Mouse (Mus musculus): ENCODE measurements at regions not wholly inside any gene's neighbourhood (a gene's known extent, or its start where the extent isn't known, plus 50 kb on each side); places are given as distances from the start of the nearest gene placed in this dataset.
A peak's percentile ranks its signal among the peaks of the same experiment; 100 is the strongest.

DNA sequence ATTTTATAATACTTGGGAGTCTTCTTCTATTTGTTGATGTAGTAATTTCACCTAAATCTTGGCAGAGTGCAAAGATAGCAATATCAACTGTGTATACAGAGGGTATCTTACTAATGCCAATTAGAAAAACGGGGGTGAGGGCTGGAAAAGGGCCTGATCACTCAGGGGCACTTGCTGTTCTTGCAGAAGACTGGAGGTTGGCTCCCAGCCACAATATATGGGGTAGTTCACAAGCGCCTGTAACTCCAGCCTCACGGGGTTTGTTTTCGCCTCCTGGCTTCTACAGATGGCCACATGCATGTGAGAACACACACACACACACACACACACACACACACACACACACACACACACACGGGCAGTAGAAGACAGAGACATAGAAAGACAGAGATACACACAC, 185.7 kb downstream of the Plk2 start:
- no peak for DNase-seq (ENCODE audit: low spot score)

DNA sequence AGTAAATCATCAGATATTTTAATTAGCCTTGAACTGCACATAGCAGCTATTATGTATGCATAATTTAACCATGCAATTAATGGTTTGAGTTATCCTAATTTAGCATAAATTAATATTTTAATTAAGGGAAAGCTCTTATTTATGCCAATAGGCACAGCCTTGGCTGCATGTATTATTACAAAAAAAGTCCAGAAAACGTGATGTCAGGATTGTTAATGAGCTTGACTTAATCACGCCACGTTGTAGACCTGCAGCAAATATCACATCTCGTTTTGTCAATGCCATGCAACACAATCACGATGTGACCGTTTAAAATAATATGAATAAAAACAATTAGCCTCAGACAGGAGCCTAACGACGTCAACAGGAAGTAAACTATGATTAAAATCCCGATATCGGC, 189.9 kb downstream of the Plk2 start:
- DNase-seq (ENCODE audit: low spot score): no peak

DNA sequence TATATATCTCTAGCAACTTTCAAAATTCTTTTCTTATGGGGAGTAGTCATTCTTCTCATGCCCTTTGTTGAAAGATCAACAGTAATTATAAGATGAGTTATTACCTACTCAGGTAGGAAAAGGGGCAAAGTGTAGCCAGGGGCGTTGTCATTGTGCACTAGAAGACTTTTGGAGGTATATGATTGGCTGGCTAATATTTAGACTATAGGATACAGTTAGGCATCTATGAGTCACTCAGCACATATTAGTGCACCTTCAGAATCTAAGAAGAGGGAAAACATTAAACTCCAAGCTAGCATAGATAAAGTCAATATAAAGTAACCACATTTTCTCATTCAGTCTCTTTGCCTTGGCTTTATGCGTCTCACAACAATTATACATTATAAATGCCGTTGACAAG, 199.8 kb downstream of the Plk2 start:
- DNase-seq (ENCODE audit: low spot score): no peak

DNA sequence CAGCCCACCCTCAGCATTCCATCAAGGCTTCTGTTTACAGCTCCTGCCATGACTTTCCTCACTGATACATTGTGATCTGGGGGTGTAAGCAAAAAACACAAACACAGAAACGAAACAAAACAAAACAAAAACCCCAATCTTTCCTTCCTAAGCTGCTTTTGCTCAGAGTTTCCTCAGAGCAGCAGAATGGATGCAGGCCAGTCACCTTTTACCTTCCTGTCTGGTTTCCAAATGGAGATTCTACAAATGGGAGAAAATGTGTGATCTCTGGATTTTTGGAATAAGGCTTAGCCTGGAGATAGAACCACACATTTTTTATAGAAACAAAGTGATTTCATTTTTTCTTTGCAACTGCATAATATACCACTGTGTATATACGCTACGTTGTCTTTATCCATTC, 204.8 kb downstream of the Plk2 start:
- no peak for DNase-seq (ENCODE audit: low spot score)

DNA sequence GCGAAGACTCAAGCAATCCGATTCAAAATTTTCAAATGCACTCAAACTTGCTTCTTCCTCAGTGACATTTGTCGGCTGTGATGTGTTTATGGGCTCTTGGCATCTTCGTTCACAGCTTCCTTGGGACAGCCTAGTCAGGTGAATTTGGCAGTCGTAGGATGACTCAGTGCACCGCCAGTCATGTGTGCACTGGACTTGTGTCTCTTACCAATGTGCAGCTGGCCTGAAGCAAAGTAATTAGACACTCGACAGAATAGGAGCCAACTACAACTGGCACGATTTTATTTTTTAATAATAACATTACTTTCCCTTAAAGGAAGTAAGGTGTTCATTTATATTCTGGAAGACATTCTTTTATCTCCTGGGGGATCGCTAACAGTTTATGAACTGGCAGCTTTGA, 205.5 kb downstream of the Plk2 start:
- no peak for DNase-seq (ENCODE audit: low spot score)

DNA sequence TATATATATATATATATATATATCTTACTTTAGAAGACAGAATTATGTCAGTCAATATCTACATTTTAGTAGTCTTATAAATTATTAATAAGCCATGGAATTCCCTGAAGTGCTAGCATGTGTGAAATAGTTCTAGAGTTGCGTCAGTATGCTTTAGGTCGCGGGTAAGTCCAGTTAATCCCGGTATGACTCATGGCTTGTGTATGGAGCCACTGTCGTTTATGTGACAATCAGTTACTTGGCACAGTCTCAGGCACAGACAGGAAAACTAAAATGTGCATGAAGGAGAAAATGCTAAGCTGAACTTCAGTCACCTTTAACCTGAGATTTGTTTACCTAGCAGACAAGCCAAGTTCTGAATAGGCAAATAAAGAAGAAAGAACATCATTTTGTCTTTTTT, 206.5 kb downstream of the Plk2 start:
- no peak for DNase-seq (ENCODE audit: low spot score)

DNA sequence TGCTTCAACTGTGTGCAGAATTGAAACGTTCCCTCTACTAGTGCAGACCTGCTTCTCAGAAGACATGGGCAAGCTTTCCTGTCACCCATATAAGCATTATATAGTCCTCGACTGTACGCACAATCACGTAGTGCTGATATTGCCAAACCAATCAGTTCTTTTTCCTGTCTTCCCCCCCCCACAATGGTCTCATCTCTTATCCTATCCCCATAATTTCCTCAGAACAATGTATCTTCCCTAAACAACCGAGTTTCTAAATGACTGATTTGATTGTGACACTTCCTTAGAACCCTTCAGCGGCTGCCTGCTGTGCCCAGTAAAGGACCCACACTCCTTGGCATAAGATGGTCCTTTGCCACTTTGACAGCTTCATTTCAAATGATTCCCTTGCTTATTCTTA, 207.0 kb downstream of the Plk2 start:
- peak; percentile 1 for DNase-seq (ENCODE audit: low spot score)

DNA sequence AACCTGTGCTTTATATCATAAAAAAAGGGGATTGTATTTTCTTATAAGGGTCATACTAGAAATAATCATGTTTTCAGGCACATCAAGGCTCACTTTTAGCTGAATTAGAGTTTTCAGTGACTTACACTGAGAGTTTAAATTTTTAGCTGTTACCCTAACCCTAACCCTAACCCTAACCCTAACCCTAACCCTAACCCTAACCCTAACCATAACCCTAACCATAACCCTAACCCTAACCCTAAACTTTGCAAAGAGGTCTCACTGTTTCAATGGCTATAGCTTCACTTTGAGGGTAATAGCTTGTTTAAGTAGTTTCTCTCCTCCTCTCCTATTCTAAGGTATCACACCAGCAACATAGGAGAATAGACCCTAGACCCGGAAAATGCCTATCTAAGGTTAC, 208.0 kb downstream of the Plk2 start:
- DNase-seq (ENCODE audit: low spot score): no peak

DNA sequence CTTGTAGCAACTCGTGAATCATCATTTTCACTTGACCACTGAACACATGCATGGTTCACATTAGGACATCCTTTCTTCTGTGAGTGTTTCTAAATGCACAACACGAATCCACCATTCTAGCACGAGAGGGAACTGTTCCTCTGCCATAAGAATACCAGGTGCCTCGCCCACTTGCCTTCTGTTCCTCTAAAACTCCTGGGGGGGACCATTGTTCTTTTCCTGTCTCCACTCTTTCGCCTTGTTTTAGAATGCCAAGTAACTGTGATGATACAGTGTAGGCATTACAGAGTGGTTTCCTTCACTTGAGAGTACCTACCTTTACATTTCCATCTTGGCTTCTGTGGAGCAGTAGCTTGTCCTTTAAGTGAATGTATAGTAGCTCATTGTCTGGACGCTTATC, 224.2 kb downstream of the Plk2 start:
- no peak for DNase-seq (ENCODE audit: low spot score)

DNA sequence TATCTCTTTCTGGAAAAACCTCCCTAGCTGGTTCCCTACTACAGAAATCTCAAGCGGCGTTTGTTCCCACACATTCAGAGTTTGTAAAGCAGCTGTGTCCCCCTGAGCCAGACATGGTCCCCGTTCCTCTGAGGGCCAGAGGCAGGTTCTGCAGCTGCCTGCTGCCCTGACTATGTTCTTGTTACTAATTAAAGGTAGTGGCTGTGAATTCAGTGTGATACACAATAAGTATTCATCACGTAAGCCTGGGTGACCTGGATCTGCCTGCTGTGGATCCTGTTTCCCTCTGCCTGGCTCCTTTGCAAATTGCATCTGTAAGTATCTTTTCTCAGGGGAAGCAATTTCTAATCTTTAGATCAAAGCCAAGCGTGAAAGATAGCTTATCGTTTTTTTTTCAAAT, 232.3 kb downstream of the Plk2 start:
- no peak for DNase-seq (ENCODE audit: low spot score)

DNA sequence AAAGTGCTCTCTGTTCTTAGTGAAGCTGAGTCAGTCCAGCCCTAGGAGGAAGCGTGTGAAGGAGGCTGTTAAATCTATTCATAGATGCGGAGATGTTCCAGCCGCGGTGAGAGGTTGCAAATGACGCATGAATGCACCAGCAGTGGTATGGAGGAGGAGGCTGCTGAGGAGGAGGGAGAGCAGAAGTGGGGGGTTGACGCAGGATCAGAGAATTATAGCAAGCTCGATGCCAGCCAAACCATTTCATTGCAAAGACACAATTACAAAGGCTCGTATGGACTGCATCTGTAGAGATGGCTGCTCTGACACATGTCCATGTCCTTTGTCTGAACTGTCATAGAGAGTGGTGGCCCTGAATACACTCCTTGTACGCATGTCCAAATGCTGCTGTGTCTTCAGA, 232.9 kb downstream of the Plk2 start:
- DNase-seq (ENCODE audit: low spot score): no peak

DNA sequence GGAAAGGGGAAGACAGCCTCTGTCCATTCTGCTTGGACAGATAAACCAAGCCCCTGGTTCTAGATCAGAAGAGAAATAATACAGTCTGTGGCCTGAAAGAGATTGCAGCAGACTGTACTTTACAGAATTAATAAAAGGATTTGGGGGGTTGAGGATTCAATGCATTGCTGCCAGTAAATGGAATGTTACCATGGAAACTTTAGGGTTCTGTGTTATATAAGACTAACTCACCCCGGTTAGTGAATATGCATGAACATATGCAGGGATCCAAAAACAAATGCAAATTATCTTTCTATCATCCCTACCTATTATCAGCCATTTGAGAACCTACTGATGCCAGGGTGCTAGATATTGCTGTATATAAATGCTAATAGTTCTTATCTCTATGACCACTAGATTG, 233.4 kb downstream of the Plk2 start:
- no peak for DNase-seq (ENCODE audit: low spot score)

DNA sequence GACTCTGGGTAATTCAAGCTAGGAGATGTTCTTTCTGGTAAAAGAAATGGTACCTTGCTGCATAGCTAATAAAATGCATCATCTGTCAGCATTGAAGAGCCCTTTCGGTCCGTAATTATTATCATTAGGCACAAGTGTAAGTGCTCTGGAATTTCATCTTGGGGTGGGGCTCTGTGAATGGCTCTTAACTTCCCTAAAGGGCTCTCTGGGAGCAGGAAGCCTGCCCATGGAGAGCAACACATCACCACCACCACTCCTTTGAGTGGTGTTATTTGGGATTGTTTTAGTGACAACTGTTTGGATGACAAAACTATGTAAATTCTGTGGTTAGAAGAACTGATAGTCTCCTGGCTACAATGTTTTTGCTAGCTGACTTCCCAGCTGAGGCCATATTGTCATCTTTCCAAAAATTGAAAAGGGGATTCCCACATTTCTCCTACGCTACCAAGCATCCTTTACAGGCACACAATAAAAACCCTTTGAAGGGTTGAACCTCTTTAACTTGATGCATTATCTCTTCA, 238.5 kb downstream of the Plk2 start:
- DNase-seq (ENCODE audit: low spot score): peak; percentile 22

DNA sequence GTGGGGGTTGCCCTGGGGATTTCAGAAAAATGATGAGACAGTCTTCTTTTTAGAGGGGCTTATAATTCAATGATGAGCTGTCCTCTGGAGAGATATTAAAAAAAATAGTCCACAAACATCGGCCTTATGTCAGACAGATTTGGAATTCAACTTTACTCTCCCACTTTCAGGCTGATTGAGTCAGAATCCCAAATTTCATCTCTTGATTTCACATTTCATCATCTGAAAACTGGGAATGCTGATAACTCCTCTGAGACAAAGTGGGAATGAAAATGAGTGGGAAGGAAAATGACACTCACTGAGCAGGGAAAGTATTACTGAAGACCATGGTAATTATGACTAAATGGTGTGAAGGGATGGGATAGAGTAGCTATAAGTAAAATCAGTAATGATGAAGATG, 239.1 kb downstream of the Plk2 start:
- no peak for DNase-seq (ENCODE audit: low spot score)

DNA sequence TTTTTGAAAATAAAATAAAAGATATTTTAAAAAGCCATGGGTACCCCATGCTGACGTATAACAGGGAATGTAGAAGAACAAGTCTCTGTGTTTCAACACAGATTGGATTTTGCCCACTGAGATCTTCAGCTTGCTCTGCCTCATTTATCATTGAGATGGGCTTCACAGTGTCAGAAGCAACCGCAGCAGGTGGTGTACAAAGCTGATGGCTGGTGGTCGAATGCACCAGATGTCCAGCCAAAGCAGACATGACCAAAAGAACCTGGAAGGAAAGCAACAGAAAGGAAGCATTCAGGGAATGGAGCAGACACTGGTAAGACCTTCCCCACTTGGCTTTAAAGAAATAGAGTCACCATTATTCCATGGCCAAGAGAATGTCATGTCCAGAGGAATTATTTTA, 247.9 kb downstream of the Plk2 start:
- DNase-seq (ENCODE audit: low spot score): no peak

DNA sequence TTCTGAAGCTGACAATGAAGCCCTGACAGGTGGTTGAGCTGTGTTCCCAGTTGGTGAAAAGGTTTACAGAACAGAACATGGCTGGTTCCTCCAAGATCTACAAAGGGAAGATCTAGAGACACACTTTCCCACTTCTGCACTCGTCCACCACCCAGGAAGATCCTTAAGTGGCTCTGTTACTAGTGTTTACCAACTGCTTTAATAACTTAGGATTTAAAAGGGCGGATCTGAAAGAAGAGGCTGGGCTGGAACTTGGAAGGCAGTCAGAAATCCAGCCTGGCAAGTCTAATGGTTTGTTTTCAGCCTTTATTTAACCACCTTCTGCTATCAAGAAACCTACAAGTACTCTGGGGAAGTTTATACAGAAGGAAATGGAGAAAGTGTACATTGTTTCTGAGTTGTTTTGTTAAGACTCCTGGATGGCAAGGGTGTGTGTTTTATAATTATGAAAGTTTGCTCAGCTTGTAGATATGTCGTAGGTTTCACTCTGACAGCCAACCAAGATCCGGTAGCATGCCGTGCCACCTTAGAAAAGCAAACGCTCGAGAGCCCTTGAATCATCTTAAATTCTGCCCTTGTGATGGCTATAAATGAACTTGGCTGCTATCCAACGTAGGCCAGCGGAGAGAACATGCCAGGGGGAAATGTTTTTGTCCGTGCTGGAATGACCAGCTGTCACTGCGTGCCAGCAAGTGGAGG, 248.5 kb downstream of the Plk2 start:
- peak; percentile 92 for DNase-seq (ENCODE audit: low spot score)

DNA sequence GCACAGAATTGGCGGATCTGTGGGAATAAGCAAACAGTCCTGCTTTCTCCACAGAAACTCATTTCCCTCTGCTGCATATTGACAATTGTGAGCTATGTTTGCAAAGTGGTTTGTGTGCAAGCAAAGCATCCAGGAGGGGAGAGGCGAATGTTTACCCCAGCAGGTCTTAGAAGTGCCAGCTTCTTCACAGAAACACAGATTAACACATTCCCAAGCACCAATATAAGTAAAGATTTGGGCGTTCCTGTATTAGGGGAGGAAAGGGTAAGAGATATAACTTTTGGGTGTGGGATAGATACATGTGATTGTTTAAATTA, 249.0 kb downstream of the Plk2 start:
- no peak for DNase-seq (ENCODE audit: low spot score)

DNA sequence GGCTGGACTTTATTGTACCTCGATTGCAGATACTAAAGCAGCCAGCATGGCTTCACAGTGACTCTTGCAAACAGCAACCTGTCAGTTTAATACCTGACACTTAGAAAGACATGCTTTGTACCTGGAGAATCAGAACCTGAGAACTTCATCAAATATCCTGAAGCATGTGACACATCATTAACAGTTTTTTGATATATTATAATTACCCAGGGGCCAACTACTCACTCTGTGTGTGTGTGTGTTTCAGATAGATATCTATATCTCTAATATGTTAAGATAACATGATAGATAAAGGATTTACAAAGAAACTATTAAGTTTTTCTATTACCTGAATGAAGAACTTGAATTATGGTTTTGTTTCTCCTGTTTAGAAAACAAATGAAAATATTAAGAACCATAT, 254.5 kb downstream of the Plk2 start:
- DNase-seq (ENCODE audit: low spot score): no peak

DNA sequence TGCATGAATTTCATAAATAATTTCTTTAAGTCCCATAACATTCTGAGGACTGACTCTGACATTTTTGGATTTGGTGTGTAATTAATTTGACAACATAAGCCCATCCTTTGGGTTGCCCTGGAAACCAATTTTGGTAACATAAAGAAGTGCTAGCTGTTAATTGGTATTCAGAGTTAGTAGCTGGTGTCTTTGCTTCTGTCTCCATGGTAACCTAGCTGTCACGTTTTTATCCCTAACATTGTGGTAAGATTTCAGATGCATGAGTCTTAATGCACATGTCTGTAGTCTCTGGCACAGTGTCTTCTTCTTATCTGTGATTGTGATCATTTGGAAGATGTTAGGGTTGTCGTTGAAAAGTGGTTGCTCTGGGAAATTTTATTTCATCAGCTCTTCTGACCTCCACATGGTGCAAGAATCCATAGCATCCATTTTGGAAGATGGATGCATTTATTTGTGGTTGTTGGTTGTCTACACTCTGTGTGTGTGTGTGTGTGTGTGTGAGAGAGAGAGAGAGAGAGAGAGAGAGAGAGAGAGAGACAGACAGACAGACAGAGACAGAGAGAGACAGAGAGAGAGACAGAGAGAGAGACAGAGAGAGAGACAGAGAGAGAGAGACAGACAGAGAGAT, 255.1 kb downstream of the Plk2 start:
- no peak for DNase-seq (ENCODE audit: low spot score)

DNA sequence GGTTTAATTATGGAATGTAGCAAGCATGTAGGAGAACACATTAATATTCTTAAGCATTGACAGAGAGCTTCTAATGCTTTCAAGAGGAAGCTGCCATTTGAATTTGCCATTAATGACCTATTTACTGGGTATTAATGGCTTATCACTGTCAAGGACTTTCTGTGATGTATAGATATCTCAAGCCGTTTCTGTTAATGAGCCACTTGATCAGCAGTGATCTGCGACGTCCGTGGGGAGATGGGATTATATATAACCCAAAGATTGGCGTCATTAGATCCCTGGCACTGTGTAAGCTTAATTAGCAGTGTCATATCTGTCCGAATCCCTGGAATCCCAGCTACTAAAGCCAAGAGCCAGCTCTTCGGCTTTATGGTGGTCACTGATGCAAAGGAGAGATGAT, 257.4 kb downstream of the Plk2 start:
- DNase-seq (ENCODE audit: low spot score): no peak

DNA sequence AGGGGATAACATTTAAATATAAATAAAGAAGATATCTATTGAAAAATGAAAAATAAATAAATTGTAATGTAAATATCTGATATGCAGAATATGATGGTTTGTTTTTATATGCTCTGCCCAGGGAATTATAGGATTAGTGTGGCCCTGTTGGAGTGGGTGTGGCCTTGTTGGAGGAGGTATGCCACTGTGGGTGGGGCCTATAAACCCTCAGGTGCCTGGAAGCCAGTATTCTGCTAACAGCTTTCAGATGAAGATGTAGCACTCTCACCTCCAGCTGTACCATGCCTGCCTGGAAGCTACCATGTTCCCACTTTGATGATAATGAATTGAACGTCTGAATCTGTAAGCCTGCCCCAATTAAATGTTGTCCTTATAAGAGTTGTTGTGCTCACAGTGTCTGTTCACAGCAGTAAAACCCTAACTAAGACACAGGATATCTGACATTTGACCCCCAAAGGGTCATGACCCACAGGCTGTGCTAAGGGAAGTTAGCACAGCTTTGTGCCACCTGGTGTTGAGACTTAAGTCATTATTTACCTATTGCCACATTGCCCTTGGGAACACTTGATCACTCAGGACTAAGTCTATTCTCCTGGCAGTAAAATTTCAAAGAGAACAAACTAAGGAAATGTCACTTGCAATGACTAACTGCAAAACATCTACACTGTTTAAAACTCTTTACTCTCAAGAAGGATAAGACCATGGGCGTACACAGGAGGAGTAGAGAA, 270.4 kb downstream of the Plk2 start:
- DNase-seq (ENCODE audit: low spot score): peak; percentile 66

DNA sequence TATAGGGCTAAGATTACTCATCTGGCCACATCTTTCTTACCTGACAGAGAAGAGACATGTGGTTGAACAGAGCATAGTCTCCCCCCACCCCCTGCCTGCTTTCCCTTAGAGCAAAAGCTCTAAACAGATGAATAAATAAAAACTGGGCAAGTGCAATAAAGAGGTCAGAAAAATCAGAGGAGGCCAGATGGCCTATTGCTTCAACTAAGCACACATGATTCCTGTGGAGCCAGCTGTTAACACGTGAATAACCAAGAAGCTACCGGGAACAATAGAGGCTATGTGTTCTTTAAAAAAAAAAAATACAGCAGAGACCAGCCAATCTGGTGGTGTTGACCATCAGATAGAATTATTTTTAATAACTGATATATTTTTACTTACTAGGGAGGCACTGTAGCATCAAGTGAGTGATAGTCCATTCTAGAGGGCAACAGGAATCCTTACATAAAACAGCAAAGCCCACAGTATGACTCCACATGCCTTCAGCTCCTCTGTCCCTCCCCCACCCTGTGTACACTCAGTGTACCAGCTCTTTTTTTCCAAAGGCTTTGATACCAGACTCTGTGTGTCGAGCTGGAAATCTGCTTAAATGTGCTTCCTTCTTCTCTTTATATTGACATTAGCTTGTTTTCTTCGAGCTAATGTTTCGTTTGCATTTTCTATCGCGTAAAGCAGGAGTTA, 272.6 kb downstream of the Plk2 start:
- DNase-seq (ENCODE audit: low spot score): no peak

DNA sequence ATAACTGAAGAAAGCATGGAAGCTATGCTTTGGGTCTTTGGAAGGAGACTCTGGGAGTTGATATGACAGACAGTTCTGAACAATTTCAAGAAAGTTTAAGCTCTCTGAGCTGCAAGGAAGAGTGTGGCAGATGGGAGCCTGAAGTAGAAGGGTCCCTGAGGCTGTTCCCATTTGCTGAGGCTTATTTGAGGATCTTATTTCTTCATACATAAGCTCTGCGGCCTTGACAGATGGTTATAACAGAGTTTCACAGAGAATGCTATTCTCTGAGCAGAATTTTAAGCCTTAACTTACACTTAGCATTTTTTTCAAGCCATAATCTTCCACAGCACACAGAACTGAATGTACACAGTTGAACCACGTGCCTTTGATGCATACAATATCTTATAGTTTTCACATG, 278.7 kb downstream of the Plk2 start:
- DNase-seq (ENCODE audit: low spot score): no peak

All from lung, postnatal 25 days (tissue).